Mouse (Mus musculus): Measurements from ENCODE around the gene Hnrnpul1. TPM values are rescaled to one million over a fixed set of nuclear protein-coding genes. Genes with fewer than 3 reads are reported as not detected.
"Not testable (repeated sequence)": the region's sequence is repeated elsewhere in the genome, so short reads cannot be mapped to it uniquely, and the experiment has no call there.

The Hnrnpul1 gene
- polyA plus RNA-seq (2015; fragmentation: Nextera tagmentation; extraction: Ambion mirVana): 33.9 and 35.7 TPM in 2 replicates

DNA sequence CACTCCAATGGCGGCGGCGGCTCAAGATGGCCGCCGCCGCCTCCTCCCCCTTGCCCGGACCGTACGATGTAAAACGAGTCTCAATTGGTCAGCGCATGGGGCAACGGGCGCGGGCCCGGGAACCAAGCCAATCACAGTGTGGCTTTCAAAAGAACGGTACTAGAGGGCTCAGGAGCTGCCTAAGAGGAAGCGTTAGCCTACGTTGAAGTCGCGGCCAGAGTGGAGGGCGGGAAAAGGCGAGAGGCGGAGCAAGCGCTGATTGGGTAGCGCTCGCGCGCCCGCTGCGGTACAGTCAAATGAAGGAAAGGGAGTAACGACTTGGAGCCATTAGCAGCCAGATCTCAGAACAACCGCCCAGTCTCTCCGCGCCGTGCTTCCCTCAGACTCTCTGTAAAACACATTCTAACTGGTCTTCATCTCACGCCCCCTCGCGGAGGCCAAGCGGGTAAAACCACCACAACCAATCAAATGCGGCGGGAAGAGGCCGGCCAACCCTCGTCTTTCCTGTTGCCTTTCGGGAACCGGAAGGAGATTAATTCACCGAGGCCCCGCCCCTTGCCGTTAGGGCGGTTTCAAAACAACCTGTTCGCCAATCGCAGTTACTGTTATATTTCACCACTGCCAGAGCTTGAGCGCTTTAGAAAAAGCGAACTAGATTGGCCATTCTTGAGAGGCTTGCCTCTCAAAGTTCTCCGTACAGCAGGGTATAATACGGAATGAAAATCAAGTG, at the start of gene Hnrnpul1:
Gene Hnrnpul1, minus strand, starts transcription at position 20 of the 730 bp plus-strand sequence.
- no peaks in the 10 kb centered on the region for H3K27me3 ChIP-seq (replicated peaks; ENCODE audit: control insufficient read depth, insufficient read depth, low read length)
- peak within 1 kb of the TSS; percentile 98 for H3K27ac ChIP-seq (ENCODE audit: low read length)
- H3K36me3 ChIP-seq (ENCODE audit: control insufficient read depth, insufficient read depth, low read length): no peaks in the 10 kb centered on the region
- H3K9me3 ChIP-seq (ENCODE audit: control insufficient read depth, low read length): no peaks in the 10 kb centered on the region
- H3K4me3 ChIP-seq (ENCODE audit: low read length): peak within 1 kb of the TSS; percentile 95
- under 1% methylated on average over 55 of the region's 55 CpGs for WGBS
- peak within 1 kb of the TSS; percentile 93 for H3K4me2 ChIP-seq (ENCODE audit: low read depth, low read length)
- ATAC-seq: peak; percentile 94
- H3K4me1 ChIP-seq (ENCODE audit: control insufficient read depth, insufficient read depth, low read length): peaks cover 11% of the 10 kb centered on the region
- peak within 1 kb of the TSS; percentile 99 for H3K9ac ChIP-seq (ENCODE audit: low read depth, low read length)

DNA sequence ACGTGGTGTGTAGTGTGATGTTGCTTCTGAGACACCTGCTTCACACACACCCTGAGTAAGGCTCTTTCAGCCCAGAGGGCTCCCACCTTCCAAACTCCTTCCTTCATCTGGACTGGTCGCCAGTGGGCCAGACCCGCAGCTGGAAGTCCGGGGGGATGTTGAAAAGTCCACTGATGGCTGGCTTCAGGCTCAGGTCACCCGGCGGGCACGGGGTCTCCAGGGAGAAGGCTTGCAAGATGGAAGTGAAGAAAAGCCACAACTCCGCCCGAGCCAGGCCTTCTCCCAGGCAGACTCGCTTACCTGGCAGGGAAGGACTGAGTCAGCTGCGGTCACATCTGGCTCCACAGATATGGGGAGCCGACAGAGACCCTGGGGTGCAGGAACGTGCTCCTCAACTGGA, 48.9 kb upstream of the Hnrnpul1 start:
- H3K27me3 ChIP-seq (replicated peaks; ENCODE audit: control insufficient read depth, insufficient read depth, low read length): no peaks in the 10 kb centered on the region
- ATAC-seq: no peak
- no peak overlapping the region for H3K4me2 ChIP-seq (ENCODE audit: low read depth, low read length)
- 79% methylated on average over 13 of the region's 13 CpGs for WGBS
- peaks cover 17% of the 10 kb centered on the region for H3K4me1 ChIP-seq (ENCODE audit: control insufficient read depth, insufficient read depth, low read length)
- no peak overlapping the region for H3K4me3 ChIP-seq (ENCODE audit: low read length)
- H3K9me3 ChIP-seq (ENCODE audit: control insufficient read depth, low read length): no peaks in the 10 kb centered on the region
- H3K36me3 ChIP-seq (ENCODE audit: control insufficient read depth, insufficient read depth, low read length): no peaks in the 10 kb centered on the region
- H3K27ac ChIP-seq (ENCODE audit: low read length): peak overlapping the region; percentile 18; the same call in 1 of the 2 replicates
- H3K9ac ChIP-seq (ENCODE audit: low read depth, low read length): 0 out of 2 replicates have a peak overlapping the region, but pooled peaks have one; percentile 10

DNA sequence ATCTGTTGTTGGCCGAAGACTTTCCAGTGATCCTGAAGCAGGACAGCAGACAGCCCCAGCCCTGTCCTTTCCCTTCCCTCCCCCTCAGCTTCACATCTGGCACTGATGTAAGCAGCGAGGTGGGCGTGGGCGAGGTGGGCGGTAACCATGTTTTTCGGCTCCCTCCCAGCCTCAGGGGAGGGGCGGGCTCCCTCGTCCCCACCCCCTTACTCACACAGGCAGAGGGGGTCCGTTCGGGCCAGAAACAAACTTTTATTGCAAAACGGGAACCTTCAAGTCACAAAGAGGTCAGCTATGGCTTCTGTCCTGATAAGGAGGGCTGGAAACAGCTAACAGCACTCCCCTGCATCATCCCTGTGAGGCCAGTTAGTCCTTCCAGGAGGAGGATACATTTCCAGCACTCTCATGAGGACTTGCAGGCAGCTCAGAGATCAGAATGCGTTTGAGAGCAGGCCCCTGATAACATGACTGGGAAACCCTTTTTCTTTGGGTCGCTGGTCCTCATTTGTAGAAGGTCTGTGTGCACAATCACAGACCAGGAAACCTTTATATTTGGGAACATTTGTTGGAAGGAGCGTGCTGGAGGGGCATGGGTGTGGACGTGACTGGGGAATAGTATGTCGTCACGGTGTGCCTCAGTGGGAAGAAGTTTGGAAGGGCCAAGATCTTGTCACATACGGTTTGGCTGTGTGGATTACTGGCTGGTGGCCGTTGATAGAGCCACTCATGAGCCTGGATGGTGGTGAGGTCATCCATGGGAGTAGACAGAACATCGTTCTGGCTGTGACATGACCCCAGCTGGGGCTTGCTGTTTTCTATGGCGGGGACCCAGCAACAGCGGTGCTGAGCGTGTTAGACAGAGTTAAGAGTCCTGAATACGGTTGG, 47.9 kb upstream of the Hnrnpul1 start:
- peak; percentile 54 for ATAC-seq
- peak overlapping the region; percentile 26; the same call in 1 of the 2 replicates for H3K4me2 ChIP-seq (ENCODE audit: low read depth, low read length)
- H3K9me3 ChIP-seq (ENCODE audit: control insufficient read depth, low read length): no peaks in the 10 kb centered on the region
- H3K4me3 ChIP-seq (ENCODE audit: low read length): no peak overlapping the region
- peak overlapping the region; percentile 52 for H3K27ac ChIP-seq (ENCODE audit: low read length)
- peak overlapping the region; percentile 8; the same call in 1 of the 2 replicates for H3K9ac ChIP-seq (ENCODE audit: low read depth, low read length)
- H3K36me3 ChIP-seq (ENCODE audit: control insufficient read depth, insufficient read depth, low read length): no peaks in the 10 kb centered on the region
- no peaks in the 10 kb centered on the region for H3K27me3 ChIP-seq (replicated peaks; ENCODE audit: control insufficient read depth, insufficient read depth, low read length)
- peaks cover 17% of the 10 kb centered on the region for H3K4me1 ChIP-seq (ENCODE audit: control insufficient read depth, insufficient read depth, low read length)
- WGBS: 25% methylated on average over 24 of the region's 24 CpGs

DNA sequence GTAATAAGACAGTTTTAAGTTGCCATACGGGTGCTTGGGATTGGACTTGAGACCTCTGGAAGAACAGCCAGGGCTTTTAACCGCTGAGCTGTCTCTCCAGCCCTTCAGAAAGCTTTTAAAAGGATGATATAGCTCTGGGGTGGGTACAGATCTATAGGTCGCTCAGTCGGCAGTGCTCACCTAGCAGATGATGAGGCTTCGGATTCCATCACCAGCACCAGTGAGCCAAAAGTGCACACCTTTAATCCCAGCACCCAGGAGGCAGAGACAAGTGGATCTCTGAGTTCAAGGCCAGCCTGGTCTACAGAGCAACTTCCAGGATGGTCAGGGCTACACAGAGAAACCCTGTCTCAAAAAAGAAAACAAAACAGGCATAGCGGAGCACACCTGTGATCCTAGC, 46.5 kb upstream of the Hnrnpul1 start:
- Histone ChIP-seq H3K9me3 (ENCODE audit: control insufficient read depth, low read length) (no peaks in the 10 kb centered on the region), H3K36me3 (ENCODE audit: control insufficient read depth, insufficient read depth, low read length) (no peaks in the 10 kb centered on the region), H3K27ac (ENCODE audit: low read length) (no peak overlapping the region), H3K4me2 (ENCODE audit: low read depth, low read length) (no peak overlapping the region), H3K4me3 (ENCODE audit: low read length) (no peak overlapping the region), H3K27me3 (replicated peaks; ENCODE audit: control insufficient read depth, insufficient read depth, low read length) (no peaks in the 10 kb centered on the region), H3K4me1 (ENCODE audit: control insufficient read depth, insufficient read depth, low read length) (peaks cover 16% of the 10 kb centered on the region), H3K9ac (ENCODE audit: low read depth, low read length) (no peak overlapping the region)
- no peak for ATAC-seq
- WGBS: 90% methylated on average over 6 of the region's 6 CpGs

DNA sequence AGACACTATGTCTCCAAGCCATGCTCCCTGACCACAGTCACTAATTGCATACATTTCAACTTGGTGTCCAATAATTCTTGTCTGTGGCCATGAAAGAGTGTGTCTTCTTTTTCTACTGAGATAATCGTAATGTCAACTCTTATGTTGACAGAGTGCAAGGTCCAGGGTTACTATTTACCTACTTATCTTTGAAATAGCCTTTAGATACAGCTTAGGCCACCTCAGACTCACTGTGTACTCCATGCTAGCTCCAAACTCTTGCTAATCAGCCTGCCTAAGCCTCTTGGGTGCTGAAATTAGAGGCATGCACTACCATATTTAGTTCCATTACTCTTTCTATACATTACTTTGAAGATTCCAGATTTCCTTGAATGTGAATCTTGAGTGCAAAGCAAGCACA, 44.8 kb upstream of the Hnrnpul1 start:
- WGBS: 59% methylated on average over 1 of the region's 1 CpGs
- ATAC-seq: peak; percentile 82
- H3K27ac ChIP-seq (ENCODE audit: low read length): peak overlapping the region; percentile 49; the same call in 1 of the 2 replicates

DNA sequence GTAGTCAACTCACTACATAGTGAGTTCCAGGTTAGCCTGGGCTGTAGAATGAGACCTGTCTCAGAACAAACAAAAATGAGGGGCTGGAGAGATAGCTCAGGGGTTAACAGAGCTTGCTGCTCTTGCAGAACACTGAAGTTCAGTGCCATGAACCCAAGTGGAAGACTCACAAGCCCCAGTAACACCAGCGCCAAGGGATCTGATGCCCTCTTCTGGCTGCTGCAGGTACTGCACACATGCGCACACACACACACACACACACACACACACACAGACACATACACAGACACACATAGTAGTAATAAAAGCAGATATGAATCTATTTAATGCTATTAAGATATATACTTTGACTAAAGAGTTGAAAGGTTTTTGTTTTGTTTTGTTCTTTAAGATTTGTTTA, 44.0 kb upstream of the Hnrnpul1 start:
- H3K27ac ChIP-seq (ENCODE audit: low read length): no peak overlapping the region
- WGBS: 81% methylated on average over 2 of the region's 2 CpGs
- H3K4me2 ChIP-seq (ENCODE audit: low read depth, low read length): no peak overlapping the region
- H3K4me3 ChIP-seq (ENCODE audit: low read length): no peak overlapping the region
- ATAC-seq: no peak
- no peaks in the 10 kb centered on the region for H3K9me3 ChIP-seq (ENCODE audit: control insufficient read depth, low read length)
- H3K27me3 ChIP-seq (replicated peaks; ENCODE audit: control insufficient read depth, insufficient read depth, low read length): no peaks in the 10 kb centered on the region
- no peaks in the 10 kb centered on the region for H3K36me3 ChIP-seq (ENCODE audit: control insufficient read depth, insufficient read depth, low read length)
- H3K9ac ChIP-seq (ENCODE audit: low read depth, low read length): no peak overlapping the region
- H3K4me1 ChIP-seq (ENCODE audit: control insufficient read depth, insufficient read depth, low read length): peaks cover 10% of the 10 kb centered on the region

More for the DNA sequence above, 44.8 kb upstream of the Hnrnpul1 start:
- no peak overlapping the region for H3K4me2 ChIP-seq (ENCODE audit: low read depth, low read length)
- H3K36me3 ChIP-seq (ENCODE audit: control insufficient read depth, insufficient read depth, low read length): no peaks in the 10 kb centered on the region
- peaks cover 12% of the 10 kb centered on the region for H3K4me1 ChIP-seq (ENCODE audit: control insufficient read depth, insufficient read depth, low read length)
- no peak overlapping the region for H3K9ac ChIP-seq (ENCODE audit: low read depth, low read length)
- H3K27me3 ChIP-seq (replicated peaks; ENCODE audit: control insufficient read depth, insufficient read depth, low read length): no peaks in the 10 kb centered on the region
- H3K4me3 ChIP-seq (ENCODE audit: low read length): no peak overlapping the region
- no peaks in the 10 kb centered on the region for H3K9me3 ChIP-seq (ENCODE audit: control insufficient read depth, low read length)

DNA sequence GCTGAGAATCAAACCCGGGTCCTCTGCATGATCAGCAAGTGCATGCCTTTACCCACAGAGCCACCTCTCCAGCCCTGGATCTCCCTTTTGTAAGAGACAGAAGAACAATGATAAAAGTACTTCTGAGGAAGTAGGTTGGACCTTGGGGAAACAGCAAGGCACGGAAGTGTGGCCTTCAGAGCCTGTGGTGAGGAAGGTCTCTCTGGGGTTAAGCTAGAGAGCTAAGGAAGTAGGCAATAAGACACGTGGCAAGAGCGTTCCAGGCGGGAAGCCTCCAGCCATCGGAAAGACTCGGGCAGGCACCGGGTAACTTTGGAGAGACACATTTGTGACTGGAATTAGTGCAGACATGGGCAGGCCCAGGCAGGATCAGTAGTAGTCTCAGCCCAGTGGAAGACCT, 40.2 kb upstream of the Hnrnpul1 start:
- Histone ChIP-seq H3K4me3 (ENCODE audit: low read length) (no peak overlapping the region), H3K9ac (ENCODE audit: low read depth, low read length) (no peak overlapping the region), H3K27ac (ENCODE audit: low read length) (no peak overlapping the region), H3K9me3 (ENCODE audit: control insufficient read depth, low read length) (no peaks in the 10 kb centered on the region), H3K4me2 (ENCODE audit: low read depth, low read length) (no peak overlapping the region), H3K27me3 (replicated peaks; ENCODE audit: control insufficient read depth, insufficient read depth, low read length) (no peaks in the 10 kb centered on the region), H3K36me3 (ENCODE audit: control insufficient read depth, insufficient read depth, low read length) (no peaks in the 10 kb centered on the region), H3K4me1 (ENCODE audit: control insufficient read depth, insufficient read depth, low read length) (peaks cover 7% of the 10 kb centered on the region)
- 83% methylated on average over 8 of the region's 8 CpGs for WGBS
- no peak for ATAC-seq

DNA sequence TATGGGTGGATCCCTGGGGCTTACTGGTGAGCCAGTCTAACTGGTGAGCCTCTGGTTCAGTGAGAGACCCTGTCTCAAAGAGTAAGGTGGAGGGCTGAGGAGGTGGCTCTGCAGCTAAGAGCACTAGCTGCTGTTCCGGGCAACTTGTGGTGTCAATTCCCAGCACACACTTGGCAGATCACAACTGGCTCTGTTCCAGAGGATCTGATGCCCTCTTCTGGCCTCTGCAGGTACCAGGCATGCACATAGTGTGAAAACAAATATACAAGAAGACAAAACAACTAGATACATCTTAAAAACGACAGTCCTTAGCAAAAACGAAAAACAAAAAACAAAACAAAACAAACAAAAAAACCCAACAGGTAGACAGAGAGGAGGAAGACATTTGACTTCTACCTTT, 39.1 kb upstream of the Hnrnpul1 start:
- no peak overlapping the region for H3K9ac ChIP-seq (ENCODE audit: low read depth, low read length)
- no peak for ATAC-seq
- H3K4me2 ChIP-seq (ENCODE audit: low read depth, low read length): no peak overlapping the region
- no peaks in the 10 kb centered on the region for H3K9me3 ChIP-seq (ENCODE audit: control insufficient read depth, low read length)
- 63% methylated on average over 3 of the region's 3 CpGs for WGBS
- H3K27ac ChIP-seq (ENCODE audit: low read length): no peak overlapping the region
- H3K4me1 ChIP-seq (ENCODE audit: control insufficient read depth, insufficient read depth, low read length): peaks cover 15% of the 10 kb centered on the region
- no peaks in the 10 kb centered on the region for H3K27me3 ChIP-seq (replicated peaks; ENCODE audit: control insufficient read depth, insufficient read depth, low read length)
- no peaks in the 10 kb centered on the region for H3K36me3 ChIP-seq (ENCODE audit: control insufficient read depth, insufficient read depth, low read length)
- H3K4me3 ChIP-seq (ENCODE audit: low read length): no peak overlapping the region

DNA sequence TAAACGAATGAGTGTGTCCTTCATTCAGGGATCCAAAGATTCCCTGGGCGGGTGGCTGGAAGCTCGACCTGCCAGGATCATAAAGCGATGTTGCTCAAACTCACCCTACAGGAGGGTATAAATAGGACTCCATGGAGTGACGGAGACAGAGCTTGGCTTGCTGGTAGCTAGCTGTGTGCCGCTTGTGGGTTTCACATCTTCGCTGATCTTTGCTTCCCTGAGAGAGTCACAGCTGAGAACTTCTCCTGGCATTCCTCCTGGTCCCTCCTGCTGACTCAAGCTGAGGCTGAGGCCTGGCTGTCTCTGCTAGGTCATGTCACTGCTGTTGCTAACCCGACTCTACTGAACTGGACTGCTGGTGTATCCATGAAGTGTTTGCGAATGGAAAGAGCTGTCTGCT, 38.4 kb upstream of the Hnrnpul1 start:
- not testable (repeated sequence) for H3K9ac ChIP-seq (ENCODE audit: low read depth, low read length); H3K9me3 ChIP-seq (ENCODE audit: control insufficient read depth, low read length); H3K36me3 ChIP-seq (ENCODE audit: control insufficient read depth, insufficient read depth, low read length); H3K27ac ChIP-seq (ENCODE audit: low read length); H3K4me3 ChIP-seq (ENCODE audit: low read length); ATAC-seq; H3K27me3 ChIP-seq (replicated peaks; ENCODE audit: control insufficient read depth, insufficient read depth, low read length); H3K4me2 ChIP-seq (ENCODE audit: low read depth, low read length)
- WGBS: 64% methylated on average over 9 of the region's 9 CpGs
- H3K4me1 ChIP-seq (ENCODE audit: control insufficient read depth, insufficient read depth, low read length): peaks cover 15% of the 10 kb centered on the region
